Mouse (Mus musculus) spleen, adult 2 months (tissue): ENCODE measurements around the gene Appbp2.

ENCODE experiments used
- CTCF ChIP-seq: fragments of 200-500 bp; IDR thresholded peaks from 2 replicates; pipeline ENCODE4 v1.5.1; 2011; ENCODE audit warnings: mild to moderate bottlenecking, inconsistent platforms; ENCODE audit not compliant: insufficient read depth, insufficient read length, insufficient replicate concordance; ENCODE audit errors: extremely low read depth
- POLR2A ChIP-seq: fragments of 200-500 bp; IDR thresholded peaks from 2 replicates; pipeline ENCODE4 v1.6.1; 2011; ENCODE audit warnings: low read depth, low read length, inconsistent platforms

GRCm38 (mm10) chr11:85240211-85240610, 5.3 kb upstream of the Appbp2 start:
- TF ChIP-seq POLR2A (no peak), CTCF (no peak)
